Mouse (Mus musculus): ENCODE measurements around the gene Orm3.

DNA sequence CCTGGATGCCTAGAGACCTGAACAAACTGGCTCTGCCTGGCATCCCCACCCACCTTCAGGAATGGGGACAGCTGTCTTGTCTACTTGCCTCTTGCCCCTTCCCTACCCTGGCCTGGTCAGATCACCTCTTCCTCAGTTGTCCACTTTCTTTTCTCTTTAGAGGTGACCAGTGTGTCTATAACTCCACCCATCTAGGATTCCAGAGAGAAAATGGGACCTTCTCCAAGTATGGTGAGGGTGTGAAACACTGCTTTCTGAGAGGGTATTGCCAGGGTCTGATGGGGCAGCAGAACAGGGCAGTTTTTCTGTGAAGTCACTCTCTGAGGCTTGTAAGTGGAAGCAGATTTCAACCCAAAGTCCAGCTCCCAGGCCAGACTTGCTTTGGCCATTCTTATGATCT lies 10.7 kb upstream of the Orm3 start:
- TF ChIP-seq CTCF (IDR thresholded peaks at IDR 0.05; ENCODE audit: borderline replicate concordance, extremely low read depth, insufficient read depth, insufficient read length) (no peak), POLR2A (IDR thresholded peaks at IDR 0.05; ENCODE audit: borderline replicate concordance, extremely low read depth, insufficient read depth, insufficient read length, poor library complexity, severe bottlenecking) (no peak)

Data from brain, embryonic 14.5 days (tissue).